Mouse (Mus musculus) gastrocnemius, postnatal 25 days (tissue): ENCODE measurements at regions not wholly inside any gene's neighbourhood (a gene's known extent, or its start where the extent isn't known, plus 50 kb on each side); places are given as distances from the start of the nearest gene placed in this dataset.

Source experiments
- DNase-seq: peaks from one replicate; pipeline ENCODE4 v3.0.0; 2022

DNA sequence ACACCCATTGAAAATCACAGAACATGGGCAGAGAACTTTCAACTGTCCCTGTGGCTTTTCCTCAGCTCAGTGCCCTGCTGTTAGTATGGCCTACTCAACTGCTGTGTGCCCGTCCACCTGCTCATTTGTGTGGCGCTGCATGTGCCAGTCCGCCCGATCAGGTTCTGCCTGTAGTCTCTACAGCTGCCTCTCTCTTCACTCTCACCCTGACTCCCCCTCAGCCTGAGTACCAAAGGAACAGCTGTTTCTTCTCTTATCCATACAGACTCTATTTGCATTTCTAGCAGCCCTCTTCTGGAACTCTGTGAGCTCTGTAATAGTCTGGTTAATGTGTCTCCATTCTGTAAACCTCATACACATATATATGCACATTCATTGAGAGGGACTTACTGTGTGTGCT lies 329.1 kb upstream of the Spred2 start:
- no peak for DNase-seq

GRCm38 (mm10) chr11:19596336-19596735 lies 327.8 kb upstream of the Spred2 start:
- no peak for DNase-seq

DNA sequence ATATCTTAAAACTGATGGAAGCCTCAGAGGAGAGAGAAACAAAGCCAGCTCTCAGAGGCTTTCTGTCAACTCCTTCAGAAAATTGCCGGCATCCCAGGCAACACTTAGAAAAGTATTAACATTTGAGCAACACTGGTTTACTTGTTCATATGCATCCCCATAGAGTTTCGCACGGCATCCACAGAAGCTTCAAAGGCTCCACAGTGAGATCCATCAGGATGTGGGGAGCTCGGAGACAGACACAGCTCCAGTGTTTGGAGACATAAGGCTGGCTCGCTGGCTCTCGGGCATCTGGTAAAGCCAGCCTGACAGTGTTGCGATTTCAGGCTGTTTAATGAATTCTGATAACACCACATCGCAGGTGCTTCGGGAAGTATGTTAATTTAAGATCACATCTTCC lies 324.7 kb upstream of the Spred2 start:
- no peak for DNase-seq

- DNase-seq = peak; percentile 87
These were observed 322.8 kb upstream of the Spred2 start for GRCm38 (mm10) chr11:19601216-19601938.

GRCm38 (mm10) chr11:19602496-19602895 lies 321.7 kb upstream of the Spred2 start:
- DNase-seq = no peak

DNA sequence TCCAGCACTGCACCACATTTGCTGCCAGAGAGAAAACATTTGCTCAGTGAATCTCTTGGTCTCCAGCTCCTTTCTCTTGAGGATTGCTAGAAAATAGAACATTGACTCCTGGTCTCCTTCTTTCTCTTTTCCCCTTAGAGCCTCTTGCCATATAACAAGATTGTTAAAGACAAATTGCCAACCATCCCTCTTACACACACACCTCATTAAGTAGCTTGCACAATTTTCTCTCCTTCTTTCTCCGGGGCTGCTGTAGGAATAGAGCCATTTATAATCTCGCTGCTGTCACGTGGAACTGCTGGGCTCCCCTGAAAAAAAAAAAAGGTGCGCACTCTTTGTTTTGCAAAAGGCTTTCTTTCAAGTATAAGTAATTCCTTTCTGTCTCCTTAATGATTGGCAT lies 318.6 kb upstream of the Spred2 start:
- no peak for DNase-seq

- no peak for DNase-seq
These were observed 317.2 kb upstream of the Spred2 start for GRCm38 (mm10) chr11:19606943-19607342.

- DNase-seq = no peak
These were observed 316.2 kb upstream of the Spred2 start for GRCm38 (mm10) chr11:19607941-19608340.

DNA sequence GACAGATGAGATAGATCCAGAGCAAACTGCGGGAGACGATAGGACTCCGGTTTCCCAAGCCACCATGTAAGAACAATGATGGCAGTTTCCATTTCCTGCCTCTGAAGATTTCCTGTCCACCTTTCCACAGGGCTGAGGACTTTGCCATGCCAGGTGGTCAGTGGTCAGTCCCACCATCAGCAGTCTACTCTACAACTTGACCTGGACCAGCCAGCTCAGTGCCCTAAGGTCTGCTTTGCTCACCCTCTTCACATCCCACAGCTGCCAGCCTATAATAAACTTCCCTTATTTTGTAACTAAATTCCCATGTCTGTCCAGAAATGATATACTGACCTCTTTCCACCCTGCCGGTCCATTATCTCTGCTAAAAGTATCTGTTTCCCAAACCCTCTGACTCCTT lies 315.7 kb upstream of the Spred2 start:
- no peak for DNase-seq

DNA sequence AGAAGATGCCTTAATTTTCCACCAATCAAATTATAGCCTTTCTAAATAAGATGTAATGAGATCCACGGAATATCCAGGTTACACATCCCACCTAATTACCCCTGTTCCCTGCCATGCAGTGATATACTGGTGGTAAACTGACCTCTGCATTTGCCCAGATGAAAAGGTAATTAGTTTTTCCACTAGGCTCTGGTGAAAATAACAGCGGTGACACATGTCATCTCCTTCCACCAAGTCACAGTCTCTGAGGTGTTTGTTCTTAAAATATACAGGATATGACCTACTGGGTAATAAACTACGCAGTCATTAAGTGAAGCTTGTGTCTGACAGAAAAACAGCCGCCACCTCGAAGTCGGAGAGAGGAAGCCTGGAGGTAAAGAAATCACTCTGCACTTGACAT lies 313.6 kb upstream of the Spred2 start:
- no peak for DNase-seq

DNA sequence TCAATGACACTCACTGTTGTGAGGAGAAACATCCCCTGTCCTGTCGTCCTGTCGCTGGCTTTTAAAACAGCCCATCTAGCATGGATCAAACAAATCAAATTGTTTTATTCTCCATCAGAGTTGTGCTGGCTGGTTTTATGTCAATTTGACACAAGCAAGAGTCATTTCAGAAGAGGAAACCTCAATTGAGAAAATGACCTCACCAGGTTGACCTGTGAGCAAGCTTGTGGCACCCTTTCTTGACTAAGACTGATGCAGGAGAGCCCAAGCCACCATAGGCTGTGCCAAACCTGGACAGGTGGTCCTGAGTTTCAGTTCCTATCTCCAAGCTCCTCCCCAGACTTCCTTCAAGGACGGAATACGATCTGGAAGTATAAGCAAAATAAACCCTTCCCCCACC lies 313.0 kb upstream of the Spred2 start:
- DNase-seq = no peak

DNA sequence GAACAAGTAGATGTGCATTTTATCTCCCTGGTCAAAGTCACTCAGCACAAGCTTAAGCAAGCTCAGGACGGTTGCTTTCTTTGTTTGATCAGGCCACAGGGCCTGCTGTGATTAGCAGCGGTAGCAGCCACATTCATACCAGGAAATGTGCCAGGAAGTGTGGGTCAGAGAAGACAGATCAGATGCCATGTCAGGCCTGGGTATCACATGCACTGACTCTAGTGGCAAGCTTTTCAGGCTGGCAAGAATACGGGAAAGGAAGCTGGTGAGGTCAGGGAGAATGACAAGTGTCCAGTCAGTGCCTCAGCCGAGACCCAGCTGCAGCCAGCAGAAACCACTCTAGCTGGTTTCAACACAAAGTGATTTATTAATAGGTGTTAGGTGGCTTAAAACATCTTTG lies 307.7 kb upstream of the Spred2 start:
- DNase-seq = peak; percentile 82

DNA sequence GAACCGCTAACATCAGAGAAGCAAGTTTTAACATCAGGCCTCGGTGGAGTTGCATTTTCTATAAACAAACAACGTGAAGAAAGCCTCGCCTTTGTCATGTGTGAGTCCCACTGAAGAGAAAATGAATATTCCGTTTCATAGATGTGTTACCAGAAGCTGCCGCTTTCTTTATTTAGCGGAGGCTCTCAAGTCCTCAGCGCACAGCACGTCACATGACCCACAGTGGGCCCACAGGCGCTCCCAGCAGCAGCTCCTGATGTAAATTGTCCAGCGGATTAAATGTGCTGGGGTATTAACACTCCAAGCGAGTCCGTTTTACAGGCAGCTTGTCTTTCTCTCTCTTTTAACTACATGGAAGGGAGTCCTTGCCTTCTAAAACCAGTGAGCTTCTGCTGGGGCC lies 304.7 kb upstream of the Spred2 start:
- no peak for DNase-seq

GRCm38 (mm10) chr11:19631055-19631695 lies 293.0 kb upstream of the Spred2 start:
- no peak for DNase-seq

DNA sequence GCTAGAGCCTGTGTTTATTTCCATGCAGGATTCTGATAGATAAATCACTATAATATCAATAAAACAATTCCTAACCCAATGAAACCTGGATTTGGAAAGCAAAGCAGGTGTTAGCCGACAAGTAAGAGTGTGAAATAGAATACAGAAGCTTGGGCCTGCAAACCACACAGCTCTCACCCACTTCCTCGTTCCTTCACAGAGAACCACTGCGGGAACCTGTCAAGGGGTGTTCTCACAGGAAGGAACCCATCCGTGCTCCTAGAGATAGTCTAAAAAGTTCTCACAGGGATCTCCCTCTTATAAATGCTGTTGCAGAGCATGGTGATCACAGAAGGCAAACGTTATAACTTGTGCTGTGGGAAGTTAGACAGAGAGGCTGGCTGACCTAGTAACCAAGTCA lies 291.7 kb upstream of the Spred2 start:
- no peak for DNase-seq

DNA sequence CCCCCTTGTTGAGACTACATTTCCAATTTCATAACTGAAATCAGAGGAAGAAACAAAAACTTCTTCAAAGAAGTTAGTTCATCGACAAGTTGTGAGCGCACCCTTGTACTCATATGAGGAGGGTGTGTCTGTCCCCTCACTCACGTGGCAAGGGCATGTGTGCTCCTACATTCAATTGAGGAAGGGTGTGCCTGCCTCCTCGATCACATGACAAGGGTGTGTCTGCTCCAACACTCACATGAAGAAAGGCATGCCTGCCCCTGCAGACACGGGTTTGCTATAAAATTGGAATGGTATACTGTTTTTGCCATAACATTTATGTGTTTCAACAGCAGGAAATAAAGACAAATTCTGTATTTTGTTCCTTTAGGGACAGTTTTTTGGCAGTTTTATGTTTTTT lies 290.6 kb upstream of the Spred2 start:
- DNase-seq = no peak

- DNase-seq = peak; percentile 64
These were observed 283.0 kb upstream of the Spred2 start for GRCm38 (mm10) chr11:19641153-19641552.

- no peak for DNase-seq
These were observed 279.9 kb upstream of the Spred2 start for GRCm38 (mm10) chr11:19644116-19644795.

DNA sequence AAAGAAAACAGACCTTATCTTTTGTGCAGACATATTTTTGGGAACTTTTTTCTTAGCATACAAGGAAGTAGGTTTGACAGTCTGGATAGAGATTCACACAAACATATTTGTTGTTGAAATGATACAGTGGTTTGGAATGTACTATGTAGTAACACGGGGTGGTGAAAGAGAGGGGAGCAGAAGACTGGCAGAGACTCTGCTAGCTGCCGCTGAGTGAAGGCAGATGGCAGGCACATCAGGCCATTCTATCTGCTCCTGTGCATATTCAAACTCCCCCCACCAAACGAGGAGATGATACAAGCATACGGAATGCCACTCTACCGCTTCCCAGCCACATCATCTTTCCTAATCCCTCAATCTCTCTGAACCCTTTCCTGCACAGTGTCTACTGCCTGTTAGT lies 279.1 kb upstream of the Spred2 start:
- no peak for DNase-seq

DNA sequence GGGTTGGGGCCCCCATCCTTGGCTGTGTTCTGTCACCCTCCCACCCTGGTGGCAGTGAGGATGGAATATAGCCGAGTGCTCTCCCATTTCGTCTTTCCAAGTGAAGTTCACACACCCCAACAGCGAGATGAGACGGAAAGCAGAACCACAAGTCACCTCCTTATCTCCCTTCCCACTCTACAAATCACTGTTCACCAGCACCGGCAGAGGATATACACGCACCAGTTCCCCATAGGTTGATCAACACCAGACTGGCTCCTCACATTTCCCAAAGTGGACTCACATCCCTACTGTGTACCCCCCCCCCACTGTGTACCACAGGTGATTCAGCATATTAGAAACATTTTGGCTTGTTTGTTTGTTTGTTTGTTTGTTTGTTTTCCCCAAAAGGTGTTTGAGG lies 272.7 kb upstream of the Spred2 start:
- no peak for DNase-seq

GRCm38 (mm10) chr11:19651929-19652328 lies 272.2 kb upstream of the Spred2 start:
- no peak for DNase-seq

GRCm38 (mm10) chr11:19659511-19659910 lies 264.7 kb upstream of the Spred2 start:
- no peak for DNase-seq

DNA sequence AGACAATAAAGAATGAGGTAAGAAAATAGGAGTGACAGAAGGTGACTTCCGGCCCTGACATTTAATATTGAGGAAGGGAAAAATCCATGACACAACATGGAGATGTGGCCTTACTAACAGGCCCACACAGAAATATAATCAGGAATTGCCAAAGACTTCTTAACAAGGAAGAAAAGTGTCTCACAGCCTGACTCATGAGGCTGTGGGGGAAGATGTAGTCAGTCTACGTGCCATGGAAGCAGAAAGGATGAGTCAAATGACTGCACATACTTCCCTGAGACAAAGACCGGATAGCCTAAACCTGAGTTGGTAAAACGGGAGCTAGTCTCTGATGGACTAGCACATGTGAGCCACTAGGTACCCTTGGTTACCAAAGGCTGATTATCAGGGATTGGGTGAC lies 257.4 kb upstream of the Spred2 start:
- DNase-seq = no peak
